Mouse (Mus musculus) lung, postnatal 0 days (tissue): ENCODE data around the gene Plscr4. TPM values are rescaled to one million over a fixed set of nuclear protein-coding genes. Genes with fewer than 3 reads are reported as not detected.

Source experiments
- ATAC-seq: fragments of 200-750 bp; cut with Nextera tagmentation; 2 replicates; pipeline ENCODE4 v1.8.0; 2017; ENCODE audit warnings: moderate library complexity
- DNase-seq: peaks from one replicate; pipeline ENCODE4 v3.0.0-alpha.2; 2016; ENCODE audit warnings: low spot score
- H3K27ac ChIP-seq: fragments of 300-500 bp; sonication (generic); 2 replicates; pipeline ENCODE4 v1.5.1; 2014; ENCODE audit warnings: antibody characterized with exemption, mild to moderate bottlenecking, low read length, mixed read lengths
- H3K27me3 ChIP-seq: fragments of 300-500 bp; sonication (generic); replicated peaks from 2 replicates; pipeline ENCODE4 v1.6.1; 2014; ENCODE audit warnings: low read length, mixed read lengths; ENCODE audit not compliant: insufficient read depth
- H3K36me3 ChIP-seq: fragments of 300-500 bp; sonication (generic); 2 replicates; pipeline ENCODE4 v1.6.1; 2014; ENCODE audit warnings: low read length, mixed read lengths; ENCODE audit not compliant: insufficient read depth
- H3K4me1 ChIP-seq: fragments of 300-500 bp; sonication (generic); 2 replicates; pipeline ENCODE4 v1.6.1; 2014; ENCODE audit warnings: antibody characterized with exemption, low read depth, low read length, mixed read lengths; ENCODE audit not compliant: insufficient read depth
- H3K4me2 ChIP-seq: fragments of 300-500 bp; sonication (generic); replicated peaks from 2 replicates; pipeline ENCODE4 v1.6.1; 2014; ENCODE audit warnings: low read depth, mild to moderate bottlenecking, low read length, moderate library complexity, mixed read lengths
- H3K4me3 ChIP-seq: fragments of 300-500 bp; sonication (generic); 2 replicates; pipeline ENCODE4 v1.5.1; 2014; ENCODE audit warnings: low read depth, low read length
- H3K9ac ChIP-seq: fragments of 300-500 bp; sonication (generic); replicated peaks from 2 replicates; pipeline ENCODE4 v1.6.1; 2014; ENCODE audit warnings: low read depth, mild to moderate bottlenecking
- H3K9me3 ChIP-seq: fragments of 300-500 bp; sonication (generic); 2 replicates; pipeline ENCODE4 v1.6.1; 2016; ENCODE audit warnings: low read length, mixed read lengths
- CTCF ChIP-seq: IDR thresholded peaks from 2 replicates; pipeline ENCODE4 v1.5.1; 2016; ENCODE audit warnings: antibody characterized with exemption, mild to moderate bottlenecking
- EP300 ChIP-seq: IDR thresholded peaks from 2 replicates; pipeline ENCODE4 v1.6.1; 2016; ENCODE audit warnings: antibody characterized with exemption, mild to moderate bottlenecking, control low read depth
- WGBS: fragments of 180-500 bp; shearing (Covaris S2); extraction: QIAGEN DNeasy Blood & Tissue Kit; methylation state at CpG from one replicate; pipeline ENCODE4 v1.1.7; 2014; 5-methylcytosine and 5-hydroxymethylcytosine counted together
- polyA plus RNA-seq: library from polyadenylated mRNA; unstranded; fragments of >200 nt; fragmentation: Nextera tagmentation; extraction: Ambion mirVana; gene quantifications from 2 replicates; pipeline ENCODE4 v1.2.1, GENCODE M21; 2015

Gene Plscr4
- polyA plus RNA-seq, 1 experiment from 2014 or later, result 23.3 TPM

DNA sequence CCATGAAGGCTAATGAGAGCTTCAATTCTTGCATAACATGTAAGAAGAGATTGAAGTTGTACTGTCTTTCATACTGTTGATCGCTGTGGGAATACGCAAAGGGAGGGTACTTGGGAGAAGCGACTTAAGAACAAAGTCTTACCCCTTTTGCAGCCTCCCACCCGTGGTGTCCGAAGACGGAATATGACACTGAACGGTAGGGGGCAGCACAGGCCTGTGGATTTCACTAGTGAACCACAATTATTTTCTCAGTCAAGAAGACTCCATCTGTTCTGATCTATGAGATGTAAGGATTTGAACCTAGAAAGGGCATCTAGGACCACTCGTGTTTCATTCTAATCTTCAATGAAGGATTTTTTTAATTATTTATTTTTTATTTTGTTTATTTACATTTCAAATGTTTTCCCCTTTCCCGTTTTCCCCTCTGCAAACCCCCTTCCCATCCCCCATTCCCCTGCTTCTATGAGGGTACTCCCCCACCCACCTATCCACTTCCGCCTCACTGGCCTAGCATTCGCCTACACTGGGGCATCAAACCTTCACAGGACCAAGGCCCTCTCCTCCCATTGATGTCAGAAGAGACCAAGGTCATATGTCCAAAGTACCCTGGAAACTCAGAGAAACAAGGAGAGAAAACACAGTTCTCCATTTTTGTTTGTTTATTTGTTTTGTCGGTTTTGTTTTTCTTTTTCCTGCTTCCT, 42.7 kb downstream of the Plscr4 start:
- peak; percentile 55 for ATAC-seq
- no peak overlapping the region for H3K4me2 ChIP-seq
- WGBS, result 35% methylated on average over 12 of the region's 12 CpGs

GRCm38 (mm10) chr9:92504256-92504655, 47.1 kb downstream of the Plscr4 start:
- no peaks in the 10 kb centered on the region for H3K36me3 ChIP-seq
- WGBS, result 22% methylated on average over 3 of the region's 3 CpGs
- TF ChIP-seq CTCF (no peak), EP300 (no peak)
- no peak; the same call in 1 of the 2 replicates for ATAC-seq
- H3K9me3 ChIP-seq, result no peaks in the 10 kb centered on the region
- H3K4me3 ChIP-seq, result no peak overlapping the region
- H3K4me1 ChIP-seq, result no peaks in the 10 kb centered on the region
- H3K27me3 ChIP-seq, result no peaks in the 10 kb centered on the region
- peak; percentile 6 for DNase-seq
- H3K27ac ChIP-seq, result no peak overlapping the region
- no peak overlapping the region for H3K9ac ChIP-seq
- no peak overlapping the region for H3K4me2 ChIP-seq

More for the DNA sequence above, 42.7 kb downstream of the Plscr4 start:
- H3K36me3 ChIP-seq, result no peaks in the 10 kb centered on the region
- H3K9me3 ChIP-seq, result no peaks in the 10 kb centered on the region
- no peaks in the 10 kb centered on the region for H3K4me1 ChIP-seq
- no peak overlapping the region for H3K27ac ChIP-seq
- no peak overlapping the region for H3K4me3 ChIP-seq
- peak; percentile 87 for TF ChIP-seq CTCF
- no peak for TF ChIP-seq EP300
- no peak overlapping the region for H3K9ac ChIP-seq
- H3K27me3 ChIP-seq, result no peaks in the 10 kb centered on the region
- DNase-seq, result peak; percentile 82

DNA sequence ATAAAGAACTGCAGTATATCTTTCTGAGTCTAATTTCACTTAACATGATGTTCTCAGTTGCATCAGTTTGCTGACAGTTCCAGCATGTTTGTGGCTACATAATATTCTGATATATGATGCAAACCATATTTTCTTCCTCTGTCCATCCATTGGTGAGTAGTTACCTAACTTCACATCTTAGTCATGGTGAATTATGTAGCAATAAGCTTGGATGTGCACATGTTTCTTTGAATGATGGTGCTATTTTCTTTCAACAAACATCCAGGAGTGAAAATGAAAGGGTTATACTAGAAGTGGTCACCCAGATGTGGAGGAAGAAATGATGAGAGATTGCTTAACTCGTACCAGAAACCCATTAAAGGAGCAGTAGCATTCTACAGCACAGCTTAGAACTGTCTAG, 47.7 kb downstream of the Plscr4 start:
- H3K27me3 ChIP-seq, result no peaks in the 10 kb centered on the region
- 60% methylated on average over 1 of the region's 1 CpGs for WGBS
- TF ChIP-seq CTCF (no peak), EP300 (no peak)
- H3K9ac ChIP-seq, result no peak overlapping the region
- H3K4me3 ChIP-seq, result no peak overlapping the region
- DNase-seq (peak; percentile 6), ATAC-seq (no peak)
- H3K4me2 ChIP-seq, result no peak overlapping the region
- no peaks in the 10 kb centered on the region for H3K4me1 ChIP-seq
- H3K36me3 ChIP-seq, result no peaks in the 10 kb centered on the region
- H3K27ac ChIP-seq, result no peak overlapping the region
- H3K9me3 ChIP-seq, result no peaks in the 10 kb centered on the region

GRCm38 (mm10) chr9:92511696-92512095, 54.5 kb downstream of the Plscr4 start:
- TF ChIP-seq CTCF (no peak), EP300 (no peak)
- no peak for DNase-seq
- Histone ChIP-seq H3K27ac (no peak overlapping the region), H3K27me3 (no peaks in the 10 kb centered on the region), H3K4me1 (no peaks in the 10 kb centered on the region), H3K4me3 (no peak overlapping the region), H3K36me3 (no peaks in the 10 kb centered on the region), H3K9me3 (no peaks in the 10 kb centered on the region), H3K9ac (no peak overlapping the region), H3K4me2 (no peak overlapping the region)
- ATAC-seq, result no peak

GRCm38 (mm10) chr9:92517036-92517435, 59.9 kb downstream of the Plscr4 start:
- Histone ChIP-seq H3K9me3 (no peaks in the 10 kb centered on the region), H3K27me3 (no peaks in the 10 kb centered on the region), H3K27ac (no peak overlapping the region), H3K9ac (no peak overlapping the region), H3K36me3 (no peaks in the 10 kb centered on the region), H3K4me1 (no peaks in the 10 kb centered on the region), H3K4me2 (no peak overlapping the region), H3K4me3 (no peak overlapping the region)
- DNase-seq, result no peak
- TF ChIP-seq EP300 (no peak), CTCF (no peak)
- ATAC-seq, result no peak
- WGBS, result 95% methylated on average over 12 of the region's 12 CpGs

DNA sequence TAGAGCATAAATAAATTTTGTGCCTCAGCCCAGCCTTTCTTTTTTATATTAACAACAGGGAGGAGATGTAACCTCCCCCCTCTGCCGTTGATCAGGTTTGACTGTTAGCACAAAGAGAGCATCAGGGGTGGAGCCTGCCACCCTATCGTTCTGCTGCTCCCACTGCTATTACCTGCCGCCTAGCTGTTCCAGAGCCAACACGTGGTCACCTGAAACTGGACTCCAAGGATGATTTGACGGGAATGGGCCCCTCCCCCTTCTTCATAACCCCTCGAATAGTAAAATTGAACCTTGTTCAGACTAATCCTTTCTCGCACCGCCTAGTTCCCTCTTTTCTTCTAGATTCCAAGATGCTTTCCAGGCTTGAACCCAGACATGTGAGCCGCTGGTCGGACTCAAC, 63.6 kb downstream of the Plscr4 start:
- 87% methylated on average over 10 of the region's 10 CpGs for WGBS
- TF ChIP-seq EP300 (no peak), CTCF (no peak)

DNA sequence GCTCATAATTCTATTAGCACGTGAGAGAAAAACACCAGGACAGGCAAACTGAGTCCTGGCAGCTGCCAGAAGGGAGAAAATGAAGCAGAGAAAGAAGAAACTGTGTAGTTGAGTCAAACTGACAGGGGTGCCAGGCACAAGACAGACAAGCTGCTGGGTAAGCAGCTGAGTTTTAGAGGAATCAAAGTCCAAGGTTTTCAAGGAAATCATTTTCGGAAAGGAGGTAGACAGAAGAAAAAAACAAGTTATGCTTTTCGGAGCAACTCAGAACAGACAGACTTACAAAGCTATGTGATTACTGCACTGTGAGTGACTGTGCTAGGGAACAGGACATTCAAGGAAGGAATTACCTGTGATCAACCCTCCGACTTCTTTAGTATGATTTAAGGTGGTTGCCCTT, 67.3 kb downstream of the Plscr4 start:
- H3K4me1 ChIP-seq, result no peaks in the 10 kb centered on the region
- H3K27me3 ChIP-seq, result no peaks in the 10 kb centered on the region
- TF ChIP-seq CTCF (no peak), EP300 (no peak)
- 70% methylated on average over 4 of the region's 4 CpGs for WGBS
- no peak for DNase-seq
- H3K9ac ChIP-seq, result no peak overlapping the region
- H3K4me3 ChIP-seq, result no peak overlapping the region
- no peak overlapping the region for H3K4me2 ChIP-seq
- no peaks in the 10 kb centered on the region for H3K36me3 ChIP-seq
- H3K27ac ChIP-seq, result no peak overlapping the region
- H3K9me3 ChIP-seq, result no peaks in the 10 kb centered on the region
- ATAC-seq, result no peak

More for the DNA sequence above, 63.6 kb downstream of the Plscr4 start:
- Histone ChIP-seq H3K9ac (no peak overlapping the region), H3K9me3 (no peaks in the 10 kb centered on the region), H3K27me3 (no peaks in the 10 kb centered on the region), H3K4me3 (no peak overlapping the region), H3K4me2 (no peak overlapping the region), H3K27ac (no peak overlapping the region), H3K4me1 (no peaks in the 10 kb centered on the region), H3K36me3 (no peaks in the 10 kb centered on the region)
- ATAC-seq, result no peak
- no peak for DNase-seq
